Mouse (Mus musculus): ENCODE data around the gene Saysd1.

The Saysd1 gene

DNA sequence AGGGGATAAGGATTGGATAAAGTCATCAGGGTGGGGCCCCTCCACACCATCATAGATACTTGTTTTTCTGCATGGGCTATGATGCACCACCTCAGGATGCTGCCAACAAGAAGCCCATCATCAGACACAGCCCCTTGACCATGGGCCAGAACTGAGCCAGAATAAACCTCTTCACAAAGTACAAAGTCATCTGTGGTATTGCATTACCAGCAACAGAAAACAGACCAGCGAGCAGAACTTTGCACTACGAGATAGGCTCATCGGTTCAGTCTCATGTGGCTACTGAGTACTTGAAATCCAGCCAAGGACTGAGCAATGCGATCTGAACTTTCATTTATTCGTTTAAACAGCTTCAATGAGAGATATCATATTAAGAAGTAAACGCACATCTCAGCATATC lies 24.4 kb upstream of the Saysd1 start:
- DNase-seq (ENCODE audit: low spot score): no peak

GRCm38 (mm10) chr14:20158727-20159681 lies 20.7 kb upstream of the Saysd1 start:
- DNase-seq (ENCODE audit: low spot score): no peak

GRCm38 (mm10) chr14:20157595-20157994 lies 19.3 kb upstream of the Saysd1 start:
- no peak for DNase-seq (ENCODE audit: low spot score)

- DNase-seq (ENCODE audit: low spot score): no peak
These were observed 17.4 kb upstream of the Saysd1 start for GRCm38 (mm10) chr14:20155718-20156117.

DNA sequence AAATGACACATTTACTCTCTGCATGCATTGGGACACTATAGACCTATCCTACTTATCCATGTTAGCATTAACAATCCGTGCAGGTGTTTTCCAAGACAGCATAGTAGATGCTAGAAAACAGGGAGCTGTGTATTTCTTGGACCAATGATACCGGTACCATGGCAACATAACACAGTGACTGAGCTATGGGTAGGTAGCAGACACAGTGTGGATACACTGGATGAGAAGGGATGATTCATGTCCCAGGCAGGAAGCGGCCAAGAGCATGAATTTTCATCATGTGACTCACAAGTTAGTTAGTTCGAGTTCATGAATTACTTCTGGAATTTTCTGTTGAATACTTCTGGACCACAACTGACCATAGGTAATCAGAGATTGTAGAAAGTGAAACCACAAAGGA lies 16.6 kb upstream of the Saysd1 start:
- DNase-seq (ENCODE audit: low spot score): no peak

- DNase-seq (ENCODE audit: low spot score): no peak
These were observed 15.9 kb upstream of the Saysd1 start for GRCm38 (mm10) chr14:20154245-20154644.

GRCm38 (mm10) chr14:20149127-20150080 lies 11.1 kb upstream of the Saysd1 start:
- DNase-seq (ENCODE audit: low spot score): no peak

DNA sequence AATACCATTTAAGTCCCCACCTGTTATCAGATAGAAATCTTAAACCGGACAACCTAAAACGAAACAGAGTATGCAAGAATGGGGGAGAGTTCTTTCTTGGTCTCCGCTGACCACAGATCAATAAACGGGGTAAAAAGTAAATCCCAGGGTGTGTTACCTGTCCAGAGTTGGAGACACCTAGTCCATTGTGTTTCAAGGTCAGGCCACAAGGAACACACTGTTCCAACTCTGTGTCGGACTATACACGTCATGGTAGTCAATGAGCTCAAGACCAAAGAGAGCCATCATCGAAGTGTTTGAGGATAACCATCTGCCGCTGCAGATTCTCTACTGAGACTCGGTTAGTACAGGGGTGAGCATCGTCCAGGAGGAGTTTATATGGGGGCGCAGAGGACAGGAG lies 10.2 kb upstream of the Saysd1 start:
- DNase-seq (ENCODE audit: low spot score): no peak

DNA sequence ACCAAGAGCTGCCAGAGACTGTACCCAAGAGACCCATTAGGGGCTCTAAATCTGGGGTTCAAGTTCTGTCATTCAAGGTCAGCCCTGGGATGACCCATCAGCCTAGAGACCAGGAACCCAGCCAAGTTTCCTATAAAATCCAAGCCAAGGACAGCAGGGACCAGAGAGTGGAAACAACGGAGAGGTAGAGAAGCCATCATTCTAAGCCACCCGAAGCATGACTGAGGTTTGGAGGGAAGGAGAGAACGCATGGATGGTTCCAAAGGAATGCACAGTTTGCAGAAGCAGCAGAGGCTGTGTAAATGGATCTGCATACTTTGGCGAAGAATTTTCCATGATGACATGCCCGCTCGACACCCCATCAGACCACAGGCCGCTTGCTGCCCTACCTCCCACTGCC lies 9.5 kb upstream of the Saysd1 start:
- no peak for DNase-seq (ENCODE audit: low spot score)

GRCm38 (mm10) chr14:20144093-20144492 lies 5.8 kb upstream of the Saysd1 start:
- DNase-seq (ENCODE audit: low spot score): no peak

DNA sequence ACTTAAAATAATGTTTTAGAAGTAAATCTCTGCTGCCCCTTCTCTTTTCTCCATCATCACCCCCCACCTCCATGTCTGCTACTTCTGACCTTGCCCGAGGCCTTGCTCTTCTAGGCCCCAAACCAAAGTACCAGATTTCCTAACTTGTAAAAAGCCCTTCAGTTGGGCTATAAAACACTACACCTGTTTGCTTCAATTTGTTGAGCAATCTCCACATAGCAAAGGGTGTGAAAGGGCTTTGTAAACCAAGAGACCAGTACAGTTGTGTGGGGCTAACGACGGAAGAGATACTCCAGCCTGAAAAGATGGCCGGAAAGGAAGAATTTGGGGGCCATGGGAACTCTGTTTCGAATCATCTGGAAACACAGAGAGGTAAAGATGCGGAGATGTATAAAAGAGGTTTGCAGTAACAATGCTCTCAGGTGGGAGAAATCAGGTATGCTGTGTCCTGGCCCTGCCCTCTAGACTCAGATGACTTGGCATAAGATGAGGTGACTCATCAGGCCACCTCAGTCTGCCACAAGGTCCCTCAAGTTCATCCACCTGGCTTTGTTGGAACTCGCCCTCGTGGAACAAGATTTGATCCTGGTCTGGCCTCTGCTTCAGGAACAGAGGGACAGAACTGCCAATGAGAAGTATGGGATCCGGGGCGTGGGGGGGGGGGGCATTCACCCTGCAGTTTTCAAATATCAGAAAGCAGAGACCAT lies 3.2 kb downstream of the Saysd1 start:
- no peak for DNase-seq (ENCODE audit: low spot score)

DNA sequence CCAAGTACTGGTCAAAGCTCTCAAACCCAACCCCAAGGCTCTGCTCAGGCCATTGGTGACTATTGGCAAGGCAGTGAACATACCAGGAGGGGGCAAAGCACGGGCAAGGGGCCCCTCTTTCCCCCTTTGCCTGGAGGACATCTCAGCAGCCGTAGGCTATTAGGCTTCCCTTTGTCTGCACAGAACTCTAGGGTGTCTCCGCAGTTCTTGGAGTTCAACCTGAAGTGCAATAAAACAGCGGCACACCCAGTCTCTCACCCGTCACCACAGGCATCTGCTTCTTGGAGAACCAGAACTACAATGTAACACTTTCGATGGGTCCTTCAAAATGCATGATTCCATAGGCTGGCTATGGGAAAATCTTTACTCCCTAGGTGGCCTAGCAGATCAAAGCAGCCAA lies 10.2 kb downstream of the Saysd1 start:
- no peak for DNase-seq (ENCODE audit: low spot score)

- no peak for DNase-seq (ENCODE audit: low spot score)
These were observed 10.8 kb downstream of the Saysd1 start for GRCm38 (mm10) chr14:20127406-20128087.

DNA sequence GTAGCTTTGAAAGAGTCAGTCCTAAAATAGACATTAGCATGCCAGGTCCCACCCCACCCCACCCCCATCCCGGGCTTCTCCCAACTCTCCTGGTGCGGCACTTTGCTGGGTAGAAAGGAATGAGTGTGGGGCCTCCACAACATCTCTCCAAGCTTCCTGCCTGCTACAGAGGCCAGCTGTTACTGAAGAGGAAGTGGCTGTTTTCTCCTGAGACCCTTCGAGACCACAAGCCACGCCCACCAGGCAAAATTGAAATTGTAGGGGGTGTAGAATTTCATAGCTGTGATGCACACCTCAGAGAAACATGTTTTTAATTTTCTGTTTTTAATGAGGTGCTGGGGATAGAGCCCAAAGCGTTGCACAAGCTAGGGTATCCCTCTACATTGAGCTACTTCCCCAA lies 17.5 kb downstream of the Saysd1 start:
- no peak for DNase-seq (ENCODE audit: low spot score)

GRCm38 (mm10) chr14:20120012-20120411 lies 18.3 kb downstream of the Saysd1 start:
- DNase-seq (ENCODE audit: low spot score): no peak

DNA sequence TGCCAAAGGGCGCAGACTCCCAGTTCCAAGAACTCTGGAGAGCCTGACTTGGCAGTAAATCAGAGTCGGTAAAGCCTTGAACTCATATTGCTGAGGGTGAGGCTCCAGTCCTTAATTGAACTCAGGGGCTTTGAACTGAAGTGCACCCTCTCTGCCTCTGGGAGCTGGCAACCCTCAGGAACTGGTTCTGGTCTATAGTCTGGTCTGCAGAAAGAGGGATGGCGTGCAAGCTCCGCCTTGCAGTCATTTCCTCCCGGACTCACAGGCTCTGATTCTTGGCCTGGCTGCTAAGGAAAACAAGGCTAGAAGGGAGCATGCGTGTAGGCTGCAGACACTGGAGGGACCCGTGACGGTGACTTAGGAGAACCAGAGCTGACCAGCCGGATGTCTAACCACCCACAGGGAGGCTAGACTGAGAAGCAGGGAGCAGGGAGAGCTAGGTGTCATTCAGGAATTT lies 22.2 kb downstream of the Saysd1 start:
- DNase-seq (ENCODE audit: low spot score): no peak

DNA sequence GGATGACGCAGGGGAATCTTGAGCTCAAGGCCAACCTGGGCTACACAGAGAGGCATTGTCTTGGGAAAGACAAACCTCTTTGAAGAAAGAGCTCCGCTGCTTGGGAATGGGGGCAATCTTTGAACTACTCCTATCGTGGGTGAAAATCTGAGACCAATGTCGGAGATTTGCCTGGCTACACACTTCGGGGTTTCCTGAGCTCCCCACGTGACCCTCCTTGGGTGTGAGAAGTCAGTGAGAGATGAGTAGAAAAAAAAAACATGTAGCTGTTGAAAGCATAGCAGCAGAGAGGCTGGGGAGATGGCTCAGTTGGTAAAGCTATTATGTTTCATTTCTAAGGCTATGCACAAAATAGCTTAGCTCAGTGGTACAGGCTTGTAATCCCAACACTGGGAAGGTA lies 23.4 kb downstream of the Saysd1 start:
- no peak for DNase-seq (ENCODE audit: low spot score)

GRCm38 (mm10) chr14:20113964-20114363 lies 24.4 kb downstream of the Saysd1 start:
- DNase-seq (ENCODE audit: low spot score): peak; percentile 76

GRCm38 (mm10) chr14:20113189-20113961 lies 25.0 kb downstream of the Saysd1 start:
- no peak for DNase-seq (ENCODE audit: low spot score)

GRCm38 (mm10) chr14:20112218-20112617 lies 26.1 kb downstream of the Saysd1 start:
- peak; percentile 8 for DNase-seq (ENCODE audit: low spot score)

DNA sequence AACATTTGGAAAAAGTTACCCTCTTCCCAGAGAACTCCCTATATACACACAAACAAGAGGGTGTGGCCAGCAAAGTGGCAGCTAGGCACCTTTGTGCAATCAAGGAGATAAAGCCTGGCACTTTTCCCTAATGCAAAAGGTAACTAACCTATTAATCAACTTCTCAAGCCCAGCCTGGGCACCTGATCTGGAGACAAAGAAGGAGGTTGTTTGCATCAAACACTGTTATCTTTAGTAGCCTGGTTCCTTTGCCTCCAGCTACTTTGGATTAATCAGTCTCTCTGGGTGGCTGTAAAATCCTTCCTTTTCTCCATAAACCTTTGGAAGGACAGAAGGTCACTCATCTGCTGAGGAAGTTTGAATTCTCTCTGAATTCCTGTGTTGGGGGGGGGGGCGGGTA lies 27.4 kb downstream of the Saysd1 start:
- DNase-seq (ENCODE audit: low spot score): no peak
